Mouse (Mus musculus) lung, postnatal 0 days (tissue): ENCODE data around the gene Zfp493.

ENCODE experiments used
- CTCF ChIP-seq: IDR thresholded peaks from 2 replicates; pipeline ENCODE4 v1.5.1; 2016; ENCODE audit warnings: antibody characterized with exemption, mild to moderate bottlenecking
- EP300 ChIP-seq: IDR thresholded peaks from 2 replicates; pipeline ENCODE4 v1.6.1; 2016; ENCODE audit warnings: antibody characterized with exemption, mild to moderate bottlenecking, control low read depth

DNA sequence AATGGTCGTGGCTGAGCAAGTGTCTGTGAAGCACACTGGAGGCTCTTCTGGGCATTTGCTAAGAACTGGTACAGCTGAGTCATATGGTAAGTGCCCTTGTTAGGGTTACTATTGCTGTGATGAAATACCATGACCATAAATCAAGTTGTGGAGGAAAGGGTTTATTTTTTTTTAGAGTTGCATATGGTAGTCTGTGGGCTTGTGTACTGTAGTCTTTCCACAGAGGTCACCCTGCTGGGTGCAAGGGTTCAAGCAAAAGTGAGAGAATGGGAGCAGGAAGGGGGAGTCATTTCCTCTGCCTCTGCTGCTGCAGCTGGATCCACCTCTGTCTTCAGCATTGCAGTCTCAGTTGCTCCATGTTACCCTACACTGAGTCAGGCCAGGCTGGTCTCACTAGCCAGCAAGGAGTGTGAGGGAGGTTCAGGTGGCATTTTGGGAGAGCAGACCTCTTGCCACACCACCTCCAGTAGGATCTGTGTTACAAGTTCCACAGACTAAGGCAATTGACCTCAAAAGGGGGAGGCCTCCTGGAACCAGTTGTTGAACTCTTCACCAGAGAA lies 32.2 kb downstream of the Zfp493 start:
- 0 out of 2 replicates have a peak, but pooled peaks have one; percentile 17 for TF ChIP-seq EP300
- TF ChIP-seq CTCF, result no peak
